Mouse (Mus musculus): ENCODE data around the gene Dhx8. TPM values are rescaled to one million over a fixed set of nuclear protein-coding genes. Genes with fewer than 3 reads are reported as not detected.

Dhx8 gene
- polyA plus RNA-seq, 2 experiments: 27.0 to 29.2 TPM

DNA sequence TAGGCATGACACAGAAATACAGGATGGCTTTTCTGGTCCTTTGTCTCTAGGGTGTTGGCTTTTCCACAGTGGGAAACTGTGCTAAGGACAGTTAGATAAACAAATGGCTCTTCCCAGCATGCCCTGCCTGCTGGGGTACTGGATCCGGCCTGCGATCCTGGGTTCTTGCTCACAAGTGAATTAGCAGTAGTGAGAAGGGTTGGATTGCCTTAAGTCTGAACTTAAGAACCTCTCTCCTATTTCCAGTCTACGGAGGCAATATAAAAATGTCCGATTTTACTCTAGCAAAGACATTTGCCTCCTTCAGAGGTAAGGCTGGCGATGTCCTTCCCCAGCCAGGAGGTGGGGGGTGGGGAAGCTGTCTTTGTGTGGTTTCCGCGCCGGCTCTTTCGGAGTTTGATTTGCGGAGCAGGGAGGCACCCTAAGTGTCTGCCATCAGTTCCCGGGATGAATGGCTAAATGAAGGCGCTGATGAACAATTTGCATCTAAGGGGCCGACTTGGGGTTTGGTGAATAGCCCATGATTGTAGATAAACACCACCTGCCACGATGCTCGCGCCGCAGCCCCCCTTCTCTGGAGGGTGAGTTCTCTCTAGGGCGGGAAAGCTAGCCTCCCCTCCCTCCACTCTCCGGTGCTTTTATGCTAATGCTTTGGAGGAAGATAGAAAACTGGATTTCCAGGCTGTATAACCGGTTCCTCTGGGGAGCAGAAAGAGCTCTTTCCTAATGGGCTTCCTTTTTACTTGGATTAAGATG is 36.6 kb upstream of the Dhx8 start:
- Histone ChIP-seq H3K36me3 (ENCODE audit: control insufficient read depth, insufficient read depth, low read length) (no peaks in the 10 kb centered on the region), H3K27ac (replicated peaks; ENCODE audit: low read depth, low read length) (no peak overlapping the region), H3K4me2 (replicated peaks; ENCODE audit: low read depth, low read length, severe bottlenecking) (peak overlapping the region; percentile 49), H3K27me3 (ENCODE audit: control insufficient read depth, insufficient read depth, low read length) (no peaks in the 10 kb centered on the region), H3K4me1 (ENCODE audit: control insufficient read depth, insufficient read depth, low read length) (peaks cover 11% of the 10 kb centered on the region), H3K9me3 (ENCODE audit: control insufficient read depth, low read length) (no peaks in the 10 kb centered on the region), H3K9ac (ENCODE audit: low read depth, low read length, severe bottlenecking) (peak overlapping the region; percentile 52), H3K4me3 (replicated peaks; ENCODE audit: low read length) (peak overlapping the region; percentile 24)
- TF ChIP-seq POLR2A (IDR thresholded peaks at IDR 0.05; ENCODE audit: borderline replicate concordance, extremely low read depth, insufficient read depth, insufficient read length): no peak
- 3% methylated on average over 20 of the region's 20 CpGs for WGBS
- no peak for ATAC-seq (ENCODE audit: low FRiP score, low read depth)
- DNase-seq (ENCODE audit: low spot score): peak; percentile 48

GRCm38 (mm10) chr11:101697156-101697861 is 35.4 kb upstream of the Dhx8 start:
- Histone ChIP-seq H3K36me3 (ENCODE audit: control insufficient read depth, insufficient read depth, low read length) (no peaks in the 10 kb centered on the region), H3K4me1 (ENCODE audit: control insufficient read depth, insufficient read depth, low read length) (peaks cover 10% of the 10 kb centered on the region), H3K9me3 (ENCODE audit: control insufficient read depth, low read length) (no peaks in the 10 kb centered on the region), H3K9ac (ENCODE audit: low read depth, low read length, severe bottlenecking) (no peak overlapping the region), H3K4me2 (replicated peaks; ENCODE audit: low read depth, low read length, severe bottlenecking) (no peak overlapping the region), H3K27me3 (ENCODE audit: control insufficient read depth, insufficient read depth, low read length) (no peaks in the 10 kb centered on the region), H3K27ac (replicated peaks; ENCODE audit: low read depth, low read length) (no peak overlapping the region), H3K4me3 (replicated peaks; ENCODE audit: low read length) (no peak overlapping the region)
- DNase-seq (ENCODE audit: low spot score) (no peak), ATAC-seq (ENCODE audit: low FRiP score, low read depth) (no peak)
- 93% methylated on average over 9 of the region's 9 CpGs for WGBS
- no peak for TF ChIP-seq POLR2A (IDR thresholded peaks at IDR 0.05; ENCODE audit: borderline replicate concordance, extremely low read depth, insufficient read depth, insufficient read length)

GRCm38 (mm10) chr11:101698114-101698513 is 34.6 kb upstream of the Dhx8 start:
- no peak for TF ChIP-seq POLR2A (IDR thresholded peaks at IDR 0.05; ENCODE audit: borderline replicate concordance, extremely low read depth, insufficient read depth, insufficient read length)
- no peak overlapping the region for H3K9ac ChIP-seq (ENCODE audit: low read depth, low read length, severe bottlenecking)

GRCm38 (mm10) chr11:101699556-101699955 is 33.2 kb upstream of the Dhx8 start:
- no peak overlapping the region for H3K9ac ChIP-seq (ENCODE audit: low read depth, low read length, severe bottlenecking)
- H3K27ac ChIP-seq (replicated peaks; ENCODE audit: low read depth, low read length): no peak overlapping the region
- no peak for TF ChIP-seq POLR2A (IDR thresholded peaks at IDR 0.05; ENCODE audit: borderline replicate concordance, extremely low read depth, insufficient read depth, insufficient read length)
- no peak overlapping the region for H3K4me2 ChIP-seq (replicated peaks; ENCODE audit: low read depth, low read length, severe bottlenecking)
- H3K9me3 ChIP-seq (ENCODE audit: control insufficient read depth, low read length): no peaks in the 10 kb centered on the region
- peaks cover 10% of the 10 kb centered on the region for H3K4me1 ChIP-seq (ENCODE audit: control insufficient read depth, insufficient read depth, low read length)
- 89% methylated on average over 1 of the region's 1 CpGs for WGBS
- ATAC-seq (ENCODE audit: low FRiP score, low read depth) (no peak), DNase-seq (ENCODE audit: low spot score) (no peak)
- no peaks in the 10 kb centered on the region for H3K36me3 ChIP-seq (ENCODE audit: control insufficient read depth, insufficient read depth, low read length)
- no peak overlapping the region for H3K4me3 ChIP-seq (replicated peaks; ENCODE audit: low read length)
- H3K27me3 ChIP-seq (ENCODE audit: control insufficient read depth, insufficient read depth, low read length): no peaks in the 10 kb centered on the region

More at GRCm38 (mm10) chr11:101698114-101698513, 34.6 kb upstream of the Dhx8 start:
- no peaks in the 10 kb centered on the region for H3K9me3 ChIP-seq (ENCODE audit: control insufficient read depth, low read length)
- peaks cover 10% of the 10 kb centered on the region for H3K4me1 ChIP-seq (ENCODE audit: control insufficient read depth, insufficient read depth, low read length)
- ATAC-seq (ENCODE audit: low FRiP score, low read depth): no peak
- DNase-seq (ENCODE audit: low spot score): no peak
- H3K27ac ChIP-seq (replicated peaks; ENCODE audit: low read depth, low read length): no peak overlapping the region
- no peak overlapping the region for H3K4me2 ChIP-seq (replicated peaks; ENCODE audit: low read depth, low read length, severe bottlenecking)
- no peaks in the 10 kb centered on the region for H3K36me3 ChIP-seq (ENCODE audit: control insufficient read depth, insufficient read depth, low read length)
- H3K27me3 ChIP-seq (ENCODE audit: control insufficient read depth, insufficient read depth, low read length): no peaks in the 10 kb centered on the region
- H3K4me3 ChIP-seq (replicated peaks; ENCODE audit: low read length): no peak overlapping the region

- no peak for DNase-seq (ENCODE audit: low spot score)
- Histone ChIP-seq H3K27me3 (ENCODE audit: control insufficient read depth, insufficient read depth, low read length) (no peaks in the 10 kb centered on the region), H3K4me3 (replicated peaks; ENCODE audit: low read length) (no peak overlapping the region), H3K27ac (replicated peaks; ENCODE audit: low read depth, low read length) (no peak overlapping the region), H3K36me3 (ENCODE audit: control insufficient read depth, insufficient read depth, low read length) (no peaks in the 10 kb centered on the region), H3K4me2 (replicated peaks; ENCODE audit: low read depth, low read length, severe bottlenecking) (no peak overlapping the region), H3K4me1 (ENCODE audit: control insufficient read depth, insufficient read depth, low read length) (peaks cover 10% of the 10 kb centered on the region), H3K9ac (ENCODE audit: low read depth, low read length, severe bottlenecking) (no peak overlapping the region), H3K9me3 (ENCODE audit: control insufficient read depth, low read length) (no peaks in the 10 kb centered on the region)
- TF ChIP-seq POLR2A (IDR thresholded peaks at IDR 0.05; ENCODE audit: borderline replicate concordance, extremely low read depth, insufficient read depth, insufficient read length): no peak
- WGBS: 27% methylated on average over 7 of the region's 7 CpGs
- no peak for ATAC-seq (ENCODE audit: low FRiP score, low read depth)
Measured at GRCm38 (mm10) chr11:101699991-101700390, 32.7 kb upstream of the Dhx8 start.
